Mouse (Mus musculus) left cerebral cortex, adult 18-20 months (tissue): ENCODE measurements at regions not wholly inside any gene's neighbourhood (a gene's known extent, or its start where the extent isn't known, plus 50 kb on each side); places are given as distances from the start of the nearest gene placed in this dataset.
"Not testable (repeated sequence)": the region's sequence is repeated elsewhere in the genome, so short reads cannot be mapped to it uniquely, and the experiment has no call there.

Experiments
- DNase-seq, 2 experiments: peaks; one replicate each; pipeline ENCODE4 v3.0.0; 2021 to 2022; ENCODE audit warnings: low spot score in 2 of 2, mixed read lengths in 1 of 2

DNA sequence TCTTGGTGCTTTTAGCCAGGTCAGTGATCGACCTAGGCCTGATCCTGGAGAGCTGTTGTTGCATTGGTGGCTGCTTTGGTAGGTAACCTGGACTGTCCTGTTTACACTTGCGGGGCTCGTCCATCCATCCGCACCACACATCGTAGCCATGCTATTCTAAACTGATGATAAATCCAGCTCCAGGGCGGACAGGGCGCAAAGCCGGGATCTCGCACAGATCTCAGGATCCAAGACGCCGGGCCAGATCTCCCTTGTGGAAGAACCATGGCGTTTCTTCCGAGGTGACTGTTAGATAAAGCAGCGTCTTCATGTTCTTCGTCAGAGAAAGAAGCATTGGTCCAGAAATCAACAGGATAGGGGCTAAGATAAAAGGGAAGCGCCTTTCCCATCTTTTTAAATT is 115.6 kb downstream of the Sec16b start:
- DNase-seq, result not testable (repeated sequence)

DNA sequence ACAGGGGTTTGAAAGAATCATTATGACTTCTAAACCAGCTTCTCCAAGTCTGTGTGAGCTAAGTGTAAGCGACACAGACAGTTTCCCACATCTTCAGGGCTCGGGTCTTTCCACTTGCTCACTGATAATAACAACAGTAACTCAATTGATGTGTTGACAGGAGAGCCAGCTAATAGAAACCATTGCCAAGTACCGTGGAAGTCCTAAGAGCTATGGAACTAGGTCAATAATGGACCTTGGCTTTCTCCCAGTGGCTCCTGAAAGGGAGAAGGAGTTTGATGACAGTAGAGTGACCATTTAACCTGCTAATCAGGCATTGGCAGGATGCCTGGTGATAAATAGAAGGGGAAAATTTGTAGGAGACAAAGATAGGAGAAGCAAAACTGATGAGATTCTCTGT is 126.1 kb downstream of the Sec16b start:
- no peak for DNase-seq

DNA sequence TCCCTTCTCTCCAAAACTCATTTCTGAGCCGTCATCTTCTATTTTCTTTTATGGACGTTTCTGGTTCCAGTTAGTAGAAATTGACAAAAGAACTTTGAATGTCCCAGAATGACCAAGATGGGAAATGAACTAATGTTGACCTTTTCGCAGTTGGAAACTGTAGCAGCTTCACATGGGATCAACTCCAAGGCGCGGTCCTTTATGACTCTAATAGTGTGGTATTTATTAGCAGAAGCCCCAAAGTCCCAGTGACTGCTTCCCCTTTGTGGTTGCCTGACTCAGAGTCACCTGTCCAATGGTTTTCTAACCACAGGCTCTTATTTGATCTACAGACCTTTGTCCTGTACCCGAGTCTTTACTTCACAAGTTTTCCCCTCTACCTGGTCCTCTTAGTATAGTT is 126.9 kb downstream of the Sec16b start:
- DNase-seq, result no peak

DNA sequence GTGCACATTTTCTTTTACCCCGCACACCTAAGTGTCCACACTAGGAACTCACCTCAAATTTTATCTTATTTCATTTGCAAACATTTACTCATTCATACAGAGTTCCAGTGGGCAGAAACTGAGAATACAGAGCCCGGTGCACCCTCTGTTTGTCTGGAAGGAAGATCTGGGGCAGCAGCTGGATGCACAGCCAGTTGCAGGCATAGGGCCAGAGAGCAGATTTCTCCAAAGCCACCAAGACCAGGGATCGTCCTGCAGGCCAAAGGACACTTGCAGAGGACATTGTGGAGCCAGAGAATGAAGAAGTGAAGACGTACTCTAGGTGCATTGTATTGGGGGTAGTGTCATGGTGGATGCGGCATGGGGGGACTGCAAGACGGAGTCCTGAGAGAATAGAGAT is 129.2 kb downstream of the Sec16b start:
- DNase-seq, result no peak

DNA sequence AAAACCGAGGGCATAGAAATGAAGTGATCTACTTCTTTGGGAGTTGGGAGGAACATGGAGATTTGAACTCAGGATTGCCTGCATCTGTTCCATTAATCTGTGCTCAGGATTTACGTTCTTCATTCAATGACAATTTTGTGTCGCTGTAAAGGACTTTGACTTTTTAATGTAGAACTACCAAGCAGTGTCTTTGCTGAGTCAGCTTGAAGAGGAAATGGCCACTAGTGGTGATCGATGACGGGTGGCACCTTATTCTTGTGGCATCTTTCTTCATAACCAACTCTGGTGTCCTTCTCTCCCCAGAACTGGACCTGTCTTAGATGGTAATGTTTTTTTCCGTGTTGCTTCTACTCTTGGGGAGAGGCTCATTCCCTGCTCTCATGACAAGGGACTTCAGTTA is 137.0 kb downstream of the Sec16b start:
- no peak for DNase-seq

DNA sequence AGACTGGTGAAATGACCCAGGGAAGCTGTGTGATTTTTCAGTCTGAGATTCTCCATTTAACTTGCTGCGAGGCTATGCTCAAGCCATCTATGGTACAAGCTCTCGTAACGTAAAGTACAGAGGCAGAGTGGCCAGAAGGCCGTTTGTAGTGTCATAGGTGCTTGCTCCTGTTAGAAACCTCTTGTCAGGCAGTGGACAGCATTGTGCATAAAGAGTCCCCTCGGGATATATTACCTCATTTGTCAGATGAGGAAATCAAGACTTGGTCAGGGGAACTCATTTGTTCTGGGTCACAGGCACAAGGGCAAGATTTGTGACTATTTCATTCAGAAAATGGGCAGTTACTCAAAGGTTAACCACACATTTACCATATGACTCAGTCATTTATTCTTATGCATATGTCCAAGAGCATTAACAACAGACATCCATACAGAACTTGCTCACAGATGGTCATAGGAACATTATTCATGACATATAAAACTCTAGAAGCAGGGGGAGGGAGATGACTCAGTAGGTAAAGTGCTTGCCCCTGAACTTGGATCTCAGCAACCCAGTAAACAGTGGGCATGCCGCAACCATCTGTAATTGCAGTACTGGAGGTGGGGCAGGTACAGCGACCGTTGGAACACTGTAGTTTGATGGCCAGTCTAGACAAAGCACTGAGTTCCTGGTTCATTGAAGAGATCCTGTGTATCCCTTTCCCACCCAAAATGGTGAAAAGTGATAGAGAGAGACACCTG is 139.3 kb downstream of the Sec16b start:
- DNase-seq, result no peak

DNA sequence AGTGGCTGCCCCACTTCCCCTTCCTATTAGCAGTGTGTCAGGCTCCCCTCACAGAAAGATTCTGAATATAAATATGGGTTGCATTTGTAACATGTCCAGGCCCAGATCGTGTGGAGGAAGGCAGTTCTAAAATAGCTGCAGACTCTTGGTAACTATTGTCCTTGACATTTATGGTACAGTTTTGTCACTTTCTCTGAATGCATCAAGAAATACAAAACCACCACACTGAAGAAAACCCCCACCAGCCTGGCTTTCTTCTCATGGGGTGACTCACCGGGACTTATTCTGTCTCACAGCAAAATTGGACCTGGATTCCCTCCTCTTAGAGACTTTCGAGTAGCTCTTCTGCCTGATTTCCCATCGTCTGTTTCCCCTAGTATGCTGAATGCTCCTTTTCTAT is 148.9 kb downstream of the Sec16b start:
- DNase-seq, result peak; percentile 32 to 55

DNA sequence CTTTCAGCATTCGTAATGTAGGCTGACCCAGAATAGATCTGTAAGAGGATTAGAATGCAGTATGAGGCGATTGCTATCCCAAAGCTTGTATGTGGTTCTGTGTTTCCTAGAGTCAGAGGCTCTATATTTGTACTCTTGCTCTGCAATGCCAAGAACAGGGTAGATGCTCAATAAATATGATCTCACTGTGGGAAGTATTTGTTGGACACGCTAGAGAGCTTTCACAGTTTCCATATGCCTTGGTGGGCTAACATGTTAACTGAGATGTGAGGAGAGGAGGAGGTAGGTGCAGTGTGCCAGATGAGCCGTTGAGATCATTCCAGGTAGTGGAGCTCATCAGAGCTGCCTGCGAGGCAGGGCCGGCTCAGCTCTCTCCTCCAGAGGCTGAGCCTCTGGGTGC is 163.1 kb downstream of the Sec16b start:
- peak; percentile 26 to 29 for DNase-seq

DNA sequence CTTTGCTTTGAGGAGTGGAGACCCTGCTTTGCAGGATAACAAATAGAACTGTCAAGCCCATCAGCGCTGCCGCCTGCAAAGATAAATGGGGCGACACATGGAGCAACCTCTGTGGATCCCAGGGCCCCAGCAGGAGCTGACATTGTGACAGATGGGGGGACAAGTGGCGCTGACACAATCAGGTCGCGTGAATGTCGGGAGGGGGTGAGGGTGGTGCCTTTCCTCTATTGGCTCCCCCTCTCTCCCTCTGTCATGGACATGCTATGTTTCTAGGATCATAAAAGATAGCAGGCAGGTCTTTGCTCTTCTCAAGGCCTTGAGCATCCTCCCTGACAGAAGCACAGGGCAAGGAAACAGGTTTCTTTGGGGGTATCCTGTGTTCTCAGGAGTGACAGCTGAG is 177.8 kb downstream of the Sec16b start:
- DNase-seq, result no peak

DNA sequence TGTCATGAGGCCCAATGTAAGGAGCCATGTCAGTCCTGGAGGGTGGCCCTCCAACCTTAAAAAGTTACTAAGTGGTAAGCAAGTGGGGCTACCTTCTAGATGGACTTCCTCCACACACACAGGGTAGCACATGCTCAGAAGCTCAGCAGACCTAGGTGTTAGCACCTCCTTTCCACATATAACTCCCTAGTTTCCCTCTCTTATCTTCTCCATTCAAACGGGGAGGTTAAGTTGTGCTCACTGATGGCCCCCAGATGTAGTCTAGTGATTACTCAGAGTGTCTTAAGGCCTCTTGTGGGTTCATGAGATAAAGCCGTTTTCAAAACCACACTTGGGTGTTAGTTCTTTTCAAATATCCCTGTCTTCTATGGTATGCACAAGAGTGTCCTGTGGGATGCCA is 188.7 kb downstream of the Sec16b start:
- no peak for DNase-seq

DNA sequence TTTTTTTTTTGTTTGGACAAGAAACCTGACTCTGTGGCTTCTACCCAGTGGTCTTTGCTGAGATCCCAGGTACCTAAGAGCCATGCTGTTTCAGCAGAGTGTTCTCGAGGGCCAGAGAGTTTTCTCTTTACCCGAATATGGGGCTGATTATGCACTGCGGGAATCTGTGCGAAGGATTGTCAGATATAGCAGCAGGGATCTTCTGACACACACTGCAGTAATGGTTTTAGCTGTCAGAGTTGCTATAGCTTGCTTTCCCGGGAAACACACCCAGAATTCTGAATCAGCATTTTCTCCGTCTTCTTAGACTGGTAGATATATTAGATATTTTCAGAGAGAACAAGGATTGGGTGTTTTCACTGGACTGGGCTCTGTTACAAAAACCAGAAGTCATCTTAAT is 197.1 kb downstream of the Sec16b start:
- no peak for DNase-seq

DNA sequence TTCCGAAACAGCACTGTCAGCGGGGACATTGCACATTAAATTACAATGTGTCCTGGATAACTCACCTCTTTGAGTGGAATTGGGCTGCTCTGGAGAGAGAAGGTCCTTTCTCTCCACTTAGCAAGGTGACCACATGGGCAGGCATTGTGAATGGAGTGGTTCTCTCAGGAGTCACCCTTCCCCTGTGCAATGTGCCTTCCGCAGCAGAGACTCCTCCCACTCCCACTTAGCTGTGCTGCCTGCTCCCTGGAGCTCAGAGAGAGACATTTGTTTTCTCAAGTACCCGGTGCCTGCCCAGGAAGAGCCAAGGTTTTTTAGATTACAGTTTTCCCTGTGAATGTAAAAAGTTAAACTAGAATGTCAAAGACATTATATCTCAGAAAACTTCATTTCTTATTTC is 198.8 kb downstream of the Sec16b start:
- no peak for DNase-seq

DNA sequence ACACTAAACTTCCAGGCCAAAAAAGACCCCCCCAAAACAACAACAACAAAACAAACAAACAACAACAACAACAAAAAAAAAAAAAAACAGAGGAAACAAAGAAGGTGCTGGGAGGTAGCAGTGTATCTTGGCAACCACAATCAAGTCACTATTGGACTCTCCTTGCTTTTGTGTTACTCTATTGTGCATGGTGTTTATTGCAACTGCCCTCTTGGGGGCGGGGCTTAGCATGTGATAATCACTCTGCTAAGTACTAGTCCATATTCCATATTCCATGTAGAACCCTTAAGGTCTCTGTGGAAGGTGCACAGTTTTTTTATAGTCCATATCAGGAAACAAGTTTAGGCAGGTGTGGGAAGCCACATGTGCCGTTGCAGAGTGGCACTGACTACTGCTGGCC is 200.7 kb downstream of the Sec16b start:
- no peak for DNase-seq

DNA sequence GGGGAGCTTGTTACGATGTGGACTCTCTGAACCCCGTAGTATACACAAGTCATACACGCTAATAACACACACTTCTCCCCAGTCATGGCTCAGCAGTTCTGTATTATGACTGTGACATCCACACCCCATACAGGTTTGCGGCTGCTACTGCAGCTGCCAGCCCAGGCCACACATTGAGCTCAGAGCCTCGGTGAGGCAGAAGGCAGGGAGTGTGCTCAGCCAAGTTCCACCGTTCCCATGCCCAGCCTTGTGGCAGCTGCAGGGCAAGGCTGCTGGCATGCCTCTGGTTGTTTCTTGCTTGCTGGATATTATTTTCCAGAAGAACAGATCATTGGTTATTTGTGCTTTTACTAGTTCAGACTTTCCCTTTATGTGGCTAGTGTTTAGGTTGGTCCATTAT is 202.6 kb downstream of the Sec16b start:
- DNase-seq, result no peak

DNA sequence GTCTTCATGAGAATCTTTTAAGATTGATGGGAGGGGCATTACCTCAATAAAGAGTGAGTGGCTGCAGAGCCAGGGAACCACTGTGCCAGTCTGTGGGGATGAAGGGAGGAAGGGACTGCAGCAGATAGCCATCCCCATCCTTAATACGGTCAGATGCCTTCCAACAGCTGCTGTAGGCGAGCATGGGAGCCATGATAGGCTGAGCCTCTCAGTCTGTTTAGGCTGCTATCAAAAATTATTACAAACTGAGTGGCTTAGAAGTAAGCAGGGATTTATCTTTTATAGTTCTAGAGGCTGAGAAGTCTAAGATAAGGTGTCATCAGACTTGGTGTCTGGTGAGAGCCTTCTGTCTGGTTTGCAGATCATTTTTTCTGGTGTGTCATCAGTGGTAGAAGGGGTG is 204.3 kb downstream of the Sec16b start:
- DNase-seq, result no peak

DNA sequence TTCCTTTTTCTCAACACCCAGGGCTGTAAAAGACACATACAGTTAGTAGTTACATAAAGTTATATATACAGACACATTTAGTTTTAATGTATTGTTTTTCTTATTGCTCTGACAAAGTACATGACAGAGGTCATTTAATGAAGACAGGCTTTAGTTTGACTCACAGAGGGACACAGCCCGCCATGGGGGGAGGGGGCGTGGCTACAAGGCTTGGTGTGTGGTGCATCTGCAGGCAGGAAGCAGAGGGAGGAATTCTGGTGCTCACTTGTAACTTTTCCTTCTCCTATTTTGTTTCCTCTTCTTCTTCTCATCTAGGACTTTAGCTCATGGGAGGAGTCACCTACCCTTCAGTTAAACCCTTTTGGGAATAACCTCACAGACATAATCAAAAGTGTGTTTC is 206.0 kb downstream of the Sec16b start:
- DNase-seq, result no peak

DNA sequence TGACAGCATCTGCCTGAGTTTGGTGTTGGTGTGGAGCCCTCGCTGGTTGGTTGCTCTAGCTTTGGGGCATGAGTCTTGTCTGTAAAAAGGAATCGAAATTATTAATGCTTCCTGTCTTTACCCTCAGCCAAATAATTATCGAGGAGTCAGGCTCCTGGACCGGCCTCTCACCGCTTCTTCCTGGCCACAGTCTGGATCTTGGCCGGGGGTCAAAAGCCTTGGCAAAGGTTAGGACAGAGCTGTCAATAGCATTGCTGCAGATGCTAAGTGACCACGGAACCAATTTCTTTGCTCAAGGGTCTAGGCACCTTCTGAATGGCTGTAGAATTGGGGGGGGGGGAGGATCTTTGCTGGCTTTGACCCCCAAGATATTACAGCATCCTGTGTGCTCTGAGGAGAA is 207.3 kb downstream of the Sec16b start:
- no peak for DNase-seq

DNA sequence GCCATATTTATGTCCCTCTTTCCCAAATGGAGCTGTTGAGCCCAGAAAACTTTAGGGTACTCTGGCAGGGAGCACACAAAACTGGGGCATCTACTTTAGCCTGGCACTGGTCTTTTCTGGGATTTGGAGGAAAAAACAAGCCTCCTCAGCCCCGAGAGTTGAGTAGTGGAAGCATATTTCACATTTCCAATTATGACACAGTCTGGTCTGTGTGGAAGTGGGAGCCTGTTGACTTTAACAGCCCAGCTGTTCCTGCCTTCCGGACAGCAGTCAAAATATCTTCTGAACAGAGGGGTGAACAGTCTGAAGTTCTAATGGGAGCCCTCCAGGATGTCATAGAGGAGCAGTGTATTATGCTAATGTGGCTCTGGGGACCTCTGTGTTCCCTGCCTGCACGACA is 209.1 kb downstream of the Sec16b start:
- no peak for DNase-seq

DNA sequence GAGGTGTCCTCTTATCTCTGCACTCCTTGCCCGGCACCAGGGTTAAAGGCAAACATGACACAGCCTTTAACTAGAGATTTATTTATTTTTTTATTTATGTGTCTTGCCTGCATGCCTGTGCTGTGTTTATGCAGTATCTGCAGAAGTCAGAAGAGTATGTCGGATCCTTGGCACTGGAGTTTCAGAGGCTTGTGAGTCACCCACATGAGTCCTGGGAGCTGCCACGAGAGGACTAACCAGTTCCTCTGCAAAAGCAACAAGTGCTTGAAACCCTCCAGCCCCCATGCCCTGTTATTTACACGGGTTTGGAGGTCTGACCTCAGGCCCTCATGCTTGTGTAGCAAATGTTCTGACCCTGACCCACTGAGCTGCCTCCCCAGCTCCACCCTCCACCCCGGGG is 210.6 kb downstream of the Sec16b start:
- DNase-seq, result no peak

DNA sequence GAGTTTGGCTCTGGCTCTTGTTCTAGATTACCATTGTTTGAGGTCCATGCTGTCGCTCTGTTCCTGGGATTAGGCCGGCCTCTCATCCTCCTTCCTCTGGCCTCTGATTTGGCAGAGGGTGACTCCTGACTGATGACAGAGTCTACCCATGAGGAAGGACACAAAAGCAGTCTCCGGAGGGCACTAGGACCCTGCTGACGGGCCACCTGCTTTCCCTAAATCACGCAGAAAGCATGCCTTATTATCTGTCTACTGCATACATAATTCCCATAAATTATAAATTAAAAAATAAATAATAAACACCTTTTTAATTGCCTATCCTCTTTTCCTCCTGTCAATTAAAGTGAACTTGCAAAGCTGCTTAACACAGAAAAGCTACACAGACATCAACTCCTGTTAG is 215.4 kb downstream of the Sec16b start:
- no peak for DNase-seq

DNA sequence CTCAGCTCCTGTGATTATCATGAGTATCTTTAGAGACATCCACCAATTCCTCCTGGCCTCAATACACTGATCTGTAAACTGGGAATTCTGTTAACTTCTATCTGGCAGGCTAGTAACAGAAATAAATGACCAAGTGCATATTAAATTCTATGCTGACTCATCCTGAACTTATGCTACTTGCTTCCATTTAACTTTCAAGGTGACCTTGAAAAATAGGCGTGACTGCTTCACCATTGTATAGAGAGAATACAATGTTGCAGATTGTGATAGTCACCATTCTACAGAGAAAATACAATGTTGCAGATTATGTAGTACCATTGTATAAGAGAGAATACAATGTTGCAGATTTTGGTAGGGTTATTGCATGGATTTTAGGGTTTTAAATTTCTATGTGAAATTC is 224.6 kb downstream of the Sec16b start:
- DNase-seq, result no peak

DNA sequence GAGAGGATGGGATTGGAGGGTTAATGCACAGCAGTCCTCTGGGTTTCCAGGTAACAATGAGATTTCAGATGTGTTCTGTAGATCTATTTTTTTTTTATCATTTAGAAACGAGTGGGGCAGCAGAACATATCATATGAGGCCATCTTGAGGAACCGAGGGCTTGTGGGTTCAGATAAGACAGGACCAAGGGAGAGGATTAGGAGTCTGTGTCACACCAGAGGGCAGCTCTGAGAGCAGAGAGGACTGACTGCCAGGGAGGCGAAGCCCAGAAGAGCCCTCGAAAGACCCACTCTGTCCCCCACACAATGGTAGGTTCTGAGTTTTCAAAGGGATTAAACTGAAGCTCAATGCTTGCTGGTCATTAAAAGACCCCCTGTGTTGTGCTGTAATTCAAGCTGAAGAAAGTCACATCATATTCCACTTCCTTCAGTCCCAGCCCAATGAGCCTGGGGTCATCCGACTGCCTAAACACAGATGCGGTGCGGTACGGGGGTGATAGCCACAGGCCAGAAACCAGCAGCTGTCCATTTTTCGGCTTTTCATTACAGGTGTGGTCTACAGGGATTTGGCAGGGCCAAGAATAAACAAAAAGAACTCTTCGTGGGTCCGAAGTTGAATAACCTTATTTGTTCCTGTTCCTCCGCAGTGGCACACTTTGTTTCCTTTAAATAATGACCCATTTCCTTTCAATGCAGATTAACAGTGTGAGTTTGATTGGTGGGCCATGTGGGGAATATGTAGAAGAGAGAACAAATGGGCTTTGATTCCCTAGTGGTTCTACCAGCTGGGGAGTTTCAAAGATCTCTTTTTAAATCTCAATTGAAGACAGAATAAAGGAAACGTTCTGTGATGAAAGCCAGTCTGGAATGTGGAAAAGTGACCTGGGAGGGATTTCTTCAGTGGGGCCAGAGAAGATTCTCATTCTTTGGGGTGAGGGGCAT is 234.5 kb downstream of the Sec16b start:
- no peak for DNase-seq

DNA sequence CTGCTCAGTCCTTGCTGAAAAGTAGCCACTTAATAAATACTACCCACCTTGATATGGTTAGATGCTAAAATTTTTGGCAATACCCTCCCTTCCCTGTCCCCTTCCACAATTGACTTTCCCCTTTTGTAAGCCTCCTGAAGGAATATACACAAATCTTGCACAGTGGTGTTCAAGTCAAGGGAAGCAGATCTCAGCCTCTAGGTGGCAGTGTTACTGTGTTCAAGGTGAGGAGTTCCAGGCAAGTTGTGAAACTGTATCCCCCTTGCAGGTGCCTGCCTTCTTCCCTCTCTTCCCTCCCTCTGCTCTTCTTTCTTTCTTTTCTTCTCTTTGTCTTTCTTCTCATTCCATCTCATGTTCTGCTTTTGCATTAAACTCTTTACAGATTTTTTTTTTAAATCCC is 239.1 kb downstream of the Sec16b start:
- peak; percentile 74 to 85 for DNase-seq
